Mouse (Mus musculus) CH12.LX (cell line): ENCODE data around the gene Cdyl. TPM values are rescaled to one million over a fixed set of nuclear protein-coding genes. Genes with fewer than 3 reads are reported as not detected.

Experiments
- DNase-seq: peaks from one replicate; pipeline ENCODE4 v3.0.0-alpha.2; 2013; ENCODE audit errors: extremely low read depth
- H3K27ac ChIP-seq: 2 replicates; pipeline ENCODE4 v1.5.1; 2012; ENCODE audit warnings: low read depth, mild to moderate bottlenecking, control low read depth, moderate library complexity; ENCODE audit not compliant: insufficient read depth
- H3K27me3 ChIP-seq: replicated peaks from 2 replicates; pipeline ENCODE3; 2012; ENCODE audit warnings: inconsistent platforms
- H3K36me3 ChIP-seq, 2 experiments: replicated peaks in 1 of 2; 2 replicates each; pipeline versions ENCODE3 to v1.6.1; 2012; ENCODE audit warnings: inconsistent platforms in 1 of 2, low read length in 1 of 2, mild to moderate bottlenecking in 1 of 2, mixed read lengths in 1 of 2, moderate library complexity in 1 of 2; ENCODE audit not compliant: control insufficient read depth in 1 of 2, insufficient read depth in 1 of 2
- H3K4me1 ChIP-seq, 2 experiments: 2 replicates each; pipeline ENCODE4 v1.6.1; 2012; ENCODE audit warnings: inconsistent platforms in 1 of 2, moderate library complexity in 1 of 2; ENCODE audit not compliant: insufficient read depth in 2 of 2, control insufficient read depth in 1 of 2
- H3K4me2 ChIP-seq: 2 replicates; pipeline ENCODE4 v1.6.1; 2012; ENCODE audit warnings: low read depth, mild to moderate bottlenecking, control low read depth; ENCODE audit not compliant: poor library complexity, insufficient read depth, severe bottlenecking
- H3K4me3 ChIP-seq, 3 experiments: fragments of 150-350 bp in 1 of 3; sonication (generic) in 1 of 3; replicated peaks in 1 of 3; 2 replicates each; pipeline versions ENCODE3 to v1.5.1; 2011 to 2012; ENCODE audit warnings: low read depth in 2 of 3, low read length in 2 of 3, mild to moderate bottlenecking in 2 of 3, moderate library complexity in 2 of 3, control low read depth in 1 of 3, improper control_type of control experiment in 1 of 3, inconsistent platforms in 1 of 3, mixed read lengths in 1 of 3; ENCODE audit not compliant: poor library complexity in 1 of 3
- H3K79me2 ChIP-seq: replicated peaks from 2 replicates; pipeline ENCODE4 v1.6.1; 2012; ENCODE audit warnings: mild to moderate bottlenecking, moderate library complexity; ENCODE audit not compliant: control insufficient read depth, poor library complexity, insufficient read depth, severe bottlenecking; ENCODE audit errors: extremely low read depth
- H3K9ac ChIP-seq: 2 replicates; pipeline ENCODE4 v1.6.1; 2012; ENCODE audit warnings: low read depth, mild to moderate bottlenecking, control low read depth, moderate library complexity; ENCODE audit not compliant: insufficient read depth
- H3K9me3 ChIP-seq: replicated peaks from 2 replicates; pipeline ENCODE3; 2012; ENCODE audit warnings: low read length, inconsistent platforms, mixed read lengths
- BHLHE40 ChIP-seq: IDR thresholded peaks from 2 replicates; pipeline ENCODE4 v1.6.1; 2011; ENCODE audit warnings: mild to moderate bottlenecking, low read depth, low read length, improper control_type of control experiment
- CHD1 ChIP-seq: IDR thresholded peaks from 2 replicates; pipeline ENCODE4 v1.6.1; 2012; ENCODE audit warnings: low read depth, low read length, improper control_type of control experiment, inconsistent platforms
- CTCF ChIP-seq, 2 experiments: IDR thresholded peaks in 1 of 2; conservative IDR thresholded peaks in 1 of 2; 2 replicates each; pipeline ENCODE4 v1.5.1; 2011 to 2012; ENCODE audit warnings: low read depth in 2 of 2, low read length in 2 of 2, improper control_type of control experiment in 1 of 2, inconsistent platforms in 1 of 2, mild to moderate bottlenecking in 1 of 2, moderate library complexity in 1 of 2
- E2F4 ChIP-seq: IDR thresholded peaks from 2 replicates; pipeline ENCODE4 v1.6.1; 2011; ENCODE audit warnings: low read depth, low read length, improper control_type of control experiment; ENCODE audit not compliant: insufficient replicate concordance
- ELF1 ChIP-seq: IDR thresholded peaks from 2 replicates; pipeline ENCODE4 v1.6.1; 2014; ENCODE audit warnings: low read depth, mild to moderate bottlenecking, inconsistent platforms, low read length, improper control_type of control experiment
- EP300 ChIP-seq: IDR thresholded peaks from 2 replicates; pipeline ENCODE4 v1.6.1; 2011; ENCODE audit warnings: low read length, improper control_type of control experiment
- ETS1 ChIP-seq: conservative IDR thresholded peaks from 2 replicates; pipeline ENCODE4 v1.6.1; 2012; ENCODE audit warnings: low read depth, mild to moderate bottlenecking, inconsistent platforms, low read length, improper control_type of control experiment, moderate library complexity
- GABPA ChIP-seq: IDR thresholded peaks from 2 replicates; pipeline ENCODE4 v1.6.1; 2012; ENCODE audit warnings: low read depth, low read length, improper control_type of control experiment, inconsistent platforms; ENCODE audit not compliant: insufficient replicate concordance
- HCFC1 ChIP-seq: IDR thresholded peaks from 2 replicates; pipeline ENCODE4 v1.6.1; 2012; ENCODE audit warnings: low read depth, mild to moderate bottlenecking, inconsistent platforms, low read length, improper control_type of control experiment
- IRF4 ChIP-seq: IDR thresholded peaks from 2 replicates; pipeline ENCODE4 v1.6.1; 2014; ENCODE audit warnings: low read depth, mild to moderate bottlenecking, inconsistent platforms, low read length, improper control_type of control experiment
- JUND ChIP-seq: conservative IDR thresholded peaks from 2 replicates; pipeline ENCODE4 v1.6.1; 2011; ENCODE audit warnings: low read depth, low read length, improper control_type of control experiment
- MAFK ChIP-seq: IDR thresholded peaks from 2 replicates; pipeline ENCODE4 v1.6.1; 2011; ENCODE audit warnings: low read length, improper control_type of control experiment; ENCODE audit not compliant: insufficient replicate concordance
- MAX ChIP-seq: IDR thresholded peaks from 2 replicates; pipeline ENCODE4 v1.6.1; 2011; ENCODE audit warnings: low read length, improper control_type of control experiment
- MAZ ChIP-seq: IDR thresholded peaks from 2 replicates; pipeline ENCODE4 v1.6.1; 2012; ENCODE audit warnings: low read depth, mild to moderate bottlenecking, inconsistent platforms, low read length, improper control_type of control experiment, moderate library complexity
- MEF2A ChIP-seq: IDR thresholded peaks from 2 replicates; pipeline ENCODE4 v1.6.1; 2014; ENCODE audit warnings: low read depth, mild to moderate bottlenecking, inconsistent platforms, low read length, improper control_type of control experiment, borderline replicate concordance
- MXI1 ChIP-seq: IDR thresholded peaks from 2 replicates; pipeline ENCODE4 v1.6.1; 2011; ENCODE audit warnings: mild to moderate bottlenecking, low read depth, low read length, improper control_type of control experiment
- MYC ChIP-seq: IDR thresholded peaks from 2 replicates; pipeline ENCODE4 v1.6.1; 2011; ENCODE audit warnings: low read depth, mild to moderate bottlenecking, improper control_type of control experiment, low read length
- NELFE ChIP-seq: IDR thresholded peaks from 2 replicates; pipeline ENCODE4 v1.6.1; 2011; ENCODE audit warnings: low read depth, low read length, improper control_type of control experiment
- NRF1 ChIP-seq: IDR thresholded peaks from 2 replicates; pipeline ENCODE4 v1.6.1; 2014; ENCODE audit warnings: low read depth, mild to moderate bottlenecking, inconsistent platforms, low read length, improper control_type of control experiment, moderate library complexity
- PAX5 ChIP-seq: IDR thresholded peaks from 2 replicates; pipeline ENCODE4 v1.6.1; 2012; ENCODE audit warnings: low read length, inconsistent platforms, mixed read lengths
- POLR2A ChIP-seq: IDR thresholded peaks from 2 replicates; pipeline ENCODE4 v1.6.1; 2011; ENCODE audit warnings: low read depth, mild to moderate bottlenecking, improper control_type of control experiment, low read length
- POLR2AphosphoS2 ChIP-seq: IDR thresholded peaks from 2 replicates; pipeline ENCODE4 v1.6.1; 2011; ENCODE audit warnings: low read depth, low read length, improper control_type of control experiment
- RAD21 ChIP-seq: IDR thresholded peaks from 2 replicates; pipeline ENCODE4 v1.6.1; 2011; ENCODE audit warnings: low read depth, mild to moderate bottlenecking, low read length, improper control_type of control experiment, moderate library complexity
- RCOR1 ChIP-seq: conservative IDR thresholded peaks from 2 replicates; pipeline ENCODE4 v1.6.1; 2012; ENCODE audit warnings: low read depth, mild to moderate bottlenecking, inconsistent platforms, low read length, improper control_type of control experiment
- SIN3A ChIP-seq: IDR thresholded peaks from 2 replicates; pipeline ENCODE4 v1.6.1; 2012; ENCODE audit warnings: low read length, improper control_type of control experiment, inconsistent platforms
- SMC3 ChIP-seq: IDR thresholded peaks from 2 replicates; pipeline ENCODE4 v1.6.1; 2011; ENCODE audit warnings: low read depth, low read length, improper control_type of control experiment
- TBP ChIP-seq: conservative IDR thresholded peaks from 2 replicates; pipeline ENCODE4 v1.6.1; 2011; ENCODE audit warnings: low read depth, low read length, improper control_type of control experiment
- TCF12 ChIP-seq: IDR thresholded peaks from 2 replicates; pipeline ENCODE4 v1.6.1; 2014; ENCODE audit warnings: low read depth, mild to moderate bottlenecking, inconsistent platforms, low read length, improper control_type of control experiment
- UBTF ChIP-seq: IDR thresholded peaks from 2 replicates; pipeline ENCODE4 v1.6.1; 2012; ENCODE audit warnings: low read depth, mild to moderate bottlenecking, inconsistent platforms, low read length, improper control_type of control experiment, moderate library complexity
- USF2 ChIP-seq: conservative IDR thresholded peaks from 2 replicates; pipeline ENCODE4 v1.6.1; 2011; ENCODE audit warnings: low read depth, low read length, improper control_type of control experiment
- ZKSCAN1 ChIP-seq: IDR thresholded peaks from 2 replicates; pipeline ENCODE4 v1.6.1; 2012; ENCODE audit warnings: low read depth, inconsistent platforms, low read length, improper control_type of control experiment, borderline replicate concordance
- ZNF384 ChIP-seq: IDR thresholded peaks from 2 replicates; pipeline ENCODE4 v1.6.1; 2012; ENCODE audit warnings: low read depth, low read length, improper control_type of control experiment, inconsistent platforms
- dilution Hi-C: fragments of 300-500 bp; cut with MboI; formaldehyde crosslinking; loops from 2 replicates; pipeline ENCODE4 v1.14.3; 2020; ENCODE audit warnings: low sequenced_read_pairs; ENCODE audit not compliant: extremely low pct_unique_long_range_greater_than_20kb, extremely low pct_ligation_motif_present
- in situ Hi-C: fragments of 300-500 bp; cut with MboI; formaldehyde crosslinking; loops from 3 replicates; pipeline ENCODE4 v1.14.3; 2019; ENCODE audit warnings: low sequenced_read_pairs, low pct_ligation_motif_present, low pct_unique_long_range_greater_than_20kb, mixed read lengths
- polyA plus RNA-seq: library from polyadenylated mRNA; unstranded; fragments of >175 nt; gene quantifications from 2 replicates; pipeline ENCODE4 v1.2.1, GENCODE M21; 2012; ENCODE audit warnings: low read depth; ENCODE audit not compliant: insufficient read length
- total RNA-seq, 2 experiments: library from RNA; depleted of rRNA; stranded (reverse); fragments of 300-350 nt in 1 of 2; fragments of >200 nt in 1 of 2; gene quantifications; 2 replicates each; pipeline ENCODE4 v1.2.3; 2012 to 2014

Cdyl gene
- total and polyA plus RNA-seq, 3 experiments: 5.7 to 9.1 (median 8.3) TPM

DNA sequence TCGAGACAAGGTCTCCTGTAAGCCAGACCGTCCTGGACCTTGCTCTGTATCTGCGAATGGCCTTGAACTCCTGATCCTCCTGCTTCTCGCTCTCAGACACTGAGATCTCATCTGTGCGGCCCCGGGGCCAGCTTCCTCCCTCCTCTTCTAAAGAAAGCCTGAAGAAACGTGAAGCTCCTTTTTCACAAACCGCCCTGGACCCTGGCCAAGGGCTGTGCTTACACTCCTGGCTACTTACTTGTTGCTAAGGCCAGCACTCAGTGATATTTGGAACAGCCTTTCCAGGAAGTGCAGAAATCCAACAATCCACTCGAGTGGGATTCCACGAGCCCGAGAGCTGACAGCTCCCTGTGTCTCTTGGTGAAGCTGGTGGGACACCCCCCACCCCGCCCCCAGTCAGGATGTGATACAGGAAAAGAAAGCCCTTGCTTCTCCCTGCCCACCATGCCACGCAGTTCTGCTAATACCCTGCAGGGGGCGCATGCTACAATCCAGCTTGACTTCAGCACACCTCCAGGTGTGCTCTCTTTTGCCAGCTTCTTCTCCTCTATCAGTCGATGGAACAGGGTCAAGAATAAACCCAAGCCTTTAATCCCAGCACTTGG lies 226.6 kb downstream of the Cdyl start:
- H3K27me3 ChIP-seq: no peaks in the 10 kb centered on the region
- dilution Hi-C loops: no loop called here
- no peaks in the 10 kb centered on the region for H3K9me3 ChIP-seq
- no peak for TF ChIP-seq ZKSCAN1
- TF ChIP-seq SMC3: peak; percentile 70
- no peak for TF ChIP-seq TBP
- TF ChIP-seq EP300: no peak
- TF ChIP-seq JUND: no peak
- TF ChIP-seq BHLHE40: no peak
- TF ChIP-seq SIN3A: no peak
- TF ChIP-seq IRF4: no peak
- TF ChIP-seq ELF1: no peak
- TF ChIP-seq ZNF384: 0 out of 2 replicates have a peak, but pooled peaks have one; percentile 34
- no peak for TF ChIP-seq UBTF
- TF ChIP-seq NELFE: no peak; the same call in 1 of the 2 replicates
- 0 out of 2 replicates have a peak, but pooled peaks have one; percentile 35 for TF ChIP-seq MYC
- TF ChIP-seq MXI1: no peak
- TF ChIP-seq PAX5: no peak
- no peak for TF ChIP-seq E2F4
- peak; percentile 44 for TF ChIP-seq RAD21
- no peak for TF ChIP-seq MAFK
- TF ChIP-seq CTCF (conservative IDR thresholded peaks at IDR 0.05 in 1 of 2, IDR thresholded peaks at IDR 0.05 in 1 of 2; ENCODE audit: low read depth in 2 of 2, low read length in 2 of 2): peak; percentile 66 to 83
- TF ChIP-seq RCOR1: no peak
- no peak for TF ChIP-seq GABPA
- TF ChIP-seq CHD1: no peak
- no peak for TF ChIP-seq MAZ
- TF ChIP-seq MEF2A: no peak
- no peak for TF ChIP-seq USF2
- TF ChIP-seq TCF12: no peak
- no peak for TF ChIP-seq NRF1
- no peak for TF ChIP-seq HCFC1
- TF ChIP-seq POLR2AphosphoS2: no peak
- TF ChIP-seq ETS1: no peak
- TF ChIP-seq POLR2A: no peak
- no peak for TF ChIP-seq MAX
- peaks cover 3 to 23% of the 10 kb centered on the region in 2 experiments; a peak in 3 of 4 replicates for H3K4me1 ChIP-seq
- no peak overlapping the region for H3K27ac ChIP-seq
- no peaks in the 10 kb centered on the region for H3K79me2 ChIP-seq
- H3K9ac ChIP-seq: no peak overlapping the region
- peak; percentile 49 for DNase-seq
- no peak overlapping the region for H3K4me2 ChIP-seq
- in situ Hi-C loops: no loop called here
- no peaks in the 10 kb centered on the region for H3K36me3 ChIP-seq
- no peak overlapping the region for H3K4me3 ChIP-seq
